Mouse (Mus musculus): Measurements from ENCODE around the gene D630003M21Rik.

Gene D630003M21Rik

DNA sequence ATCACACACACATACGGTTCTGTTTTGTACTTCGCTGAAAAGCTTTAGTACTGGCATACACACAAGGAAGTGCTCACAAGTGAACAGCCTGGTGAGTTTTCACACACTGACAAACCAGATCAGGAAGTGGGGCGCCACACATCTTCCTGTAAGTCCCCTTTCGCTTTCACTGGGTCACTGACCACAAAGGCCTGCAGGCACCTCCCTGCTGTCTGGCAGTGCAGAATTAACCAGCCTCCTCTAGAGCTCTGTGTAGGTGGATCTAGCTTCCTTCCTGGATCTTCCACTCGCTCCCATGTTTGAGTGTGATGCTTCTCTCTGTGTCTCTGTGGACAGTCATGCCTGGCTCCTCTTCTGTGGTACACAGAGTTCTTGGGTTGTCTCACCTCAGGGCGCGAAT lies 62.4 kb downstream of the D630003M21Rik start:
- no peak for DNase-seq (ENCODE audit: low spot score)

DNA sequence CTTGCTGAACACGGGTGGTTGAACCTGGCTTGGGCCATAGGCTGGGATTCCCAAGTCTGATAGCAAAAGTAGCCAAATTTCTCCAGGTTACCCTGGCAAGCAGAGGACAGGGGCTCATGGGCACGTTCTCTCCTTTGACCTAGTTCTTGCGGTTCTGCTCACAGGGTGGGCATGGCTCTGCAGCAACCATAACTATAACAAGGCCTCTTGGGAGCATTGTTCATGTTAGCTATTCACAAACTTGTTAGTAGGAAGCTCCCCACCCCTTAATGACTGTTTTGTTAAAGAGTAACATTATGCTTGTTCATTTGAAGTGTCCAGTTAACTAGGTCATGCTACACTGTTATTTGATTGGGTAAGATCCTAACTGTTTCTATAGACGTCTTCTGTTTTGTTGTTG lies 63.2 kb downstream of the D630003M21Rik start:
- DNase-seq (ENCODE audit: low spot score), result no peak

DNA sequence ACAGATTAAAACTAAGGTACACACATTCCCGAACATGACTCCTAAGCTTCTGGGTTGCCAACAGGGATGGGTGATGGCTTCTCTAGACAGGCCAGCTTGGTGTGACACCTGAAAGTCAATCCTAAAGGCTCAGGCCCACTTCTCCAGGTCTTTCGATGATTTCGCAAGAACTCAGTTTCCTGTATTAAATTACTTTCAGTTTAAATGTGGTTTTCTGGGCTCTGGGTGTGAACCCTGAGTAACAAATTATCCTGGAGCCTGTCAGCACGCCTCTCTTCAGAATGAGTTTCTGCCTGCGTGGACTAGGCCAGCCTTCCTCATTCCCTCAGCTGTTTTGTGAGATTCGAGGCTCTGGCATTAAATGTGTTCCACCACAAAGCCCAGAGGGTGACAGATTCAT lies 66.0 kb downstream of the D630003M21Rik start:
- DNase-seq (ENCODE audit: low spot score), result no peak

DNA sequence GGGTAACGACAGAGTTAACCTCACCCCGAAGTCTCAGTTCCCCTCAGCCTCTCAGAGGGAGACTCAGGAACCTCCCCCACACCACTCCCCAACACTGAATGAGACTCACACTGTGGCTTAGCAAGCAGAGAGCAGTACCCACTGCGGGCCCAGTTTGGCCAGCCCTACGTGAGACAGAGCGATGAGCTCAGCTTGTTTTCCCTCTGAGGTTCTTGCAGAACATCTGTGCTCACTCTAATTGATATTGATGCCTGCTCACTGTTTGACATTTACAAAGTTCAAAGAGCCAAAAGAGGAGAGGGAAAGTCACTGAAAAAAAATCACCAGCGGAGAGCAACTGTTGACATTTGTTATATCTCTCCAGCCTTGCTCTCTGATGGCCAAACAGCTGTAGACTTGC lies 67.3 kb downstream of the D630003M21Rik start:
- no peak for DNase-seq (ENCODE audit: low spot score)

DNA sequence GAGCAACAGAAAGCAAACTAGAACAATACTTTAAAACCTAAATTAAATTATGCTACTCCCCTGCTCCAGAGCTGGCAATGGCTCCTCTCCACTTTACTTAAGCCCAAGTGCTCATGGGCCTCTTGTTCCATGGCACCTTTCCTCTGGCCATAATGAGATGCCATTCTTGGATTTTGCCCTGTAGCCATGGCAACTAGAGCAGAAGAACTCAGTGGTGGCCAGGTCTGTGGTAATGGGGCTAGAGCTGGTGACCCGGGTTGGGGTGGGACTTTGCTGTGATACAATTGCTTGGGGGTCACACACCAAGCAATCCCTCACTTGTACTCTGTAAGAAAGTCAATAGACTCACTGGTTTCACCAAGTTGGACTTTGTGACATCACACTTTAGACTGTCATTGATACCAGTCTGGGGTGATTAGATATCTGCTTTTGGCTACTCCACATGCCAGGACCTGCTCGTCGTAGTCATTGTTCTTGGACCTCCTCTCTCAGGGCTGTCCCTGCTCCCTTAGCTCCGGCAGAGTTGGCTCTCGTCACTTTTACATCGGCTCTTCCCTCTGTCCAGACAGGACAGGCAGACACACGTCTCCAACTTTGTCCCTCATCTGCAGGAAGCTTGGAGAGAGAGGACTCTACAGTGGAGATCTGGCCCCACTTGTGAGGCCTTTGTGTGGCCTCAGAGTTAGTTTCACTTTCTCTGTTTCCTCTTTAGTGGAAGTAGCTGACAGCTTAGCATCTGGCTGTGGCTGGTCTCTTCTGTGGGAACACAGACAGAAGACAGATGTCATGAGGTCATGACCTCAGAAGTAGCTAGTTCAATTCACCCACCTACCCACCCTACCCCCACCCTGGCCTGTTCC lies 69.4 kb downstream of the D630003M21Rik start:
- DNase-seq (ENCODE audit: low spot score), result peak; percentile 56

DNA sequence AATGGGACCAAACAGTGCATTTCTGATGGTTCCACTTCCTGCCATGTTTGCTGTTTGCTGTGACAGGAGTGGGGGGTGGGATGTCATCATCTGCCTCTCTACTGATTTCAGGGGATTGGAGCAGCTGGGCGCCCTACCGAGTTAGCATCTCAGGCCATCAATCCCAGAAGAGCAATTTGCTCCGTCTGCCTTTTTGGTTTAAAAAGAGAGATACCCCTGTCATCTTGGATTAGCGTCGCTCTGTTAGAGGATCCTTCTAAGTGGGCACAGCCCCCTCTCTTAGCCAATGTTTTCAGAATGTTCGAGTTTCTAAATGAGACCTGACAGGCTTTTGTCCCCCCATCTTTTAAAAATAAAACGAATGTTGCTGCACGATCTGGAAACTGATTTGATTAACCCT lies 71.4 kb downstream of the D630003M21Rik start:
- no peak for DNase-seq (ENCODE audit: low spot score)

DNA sequence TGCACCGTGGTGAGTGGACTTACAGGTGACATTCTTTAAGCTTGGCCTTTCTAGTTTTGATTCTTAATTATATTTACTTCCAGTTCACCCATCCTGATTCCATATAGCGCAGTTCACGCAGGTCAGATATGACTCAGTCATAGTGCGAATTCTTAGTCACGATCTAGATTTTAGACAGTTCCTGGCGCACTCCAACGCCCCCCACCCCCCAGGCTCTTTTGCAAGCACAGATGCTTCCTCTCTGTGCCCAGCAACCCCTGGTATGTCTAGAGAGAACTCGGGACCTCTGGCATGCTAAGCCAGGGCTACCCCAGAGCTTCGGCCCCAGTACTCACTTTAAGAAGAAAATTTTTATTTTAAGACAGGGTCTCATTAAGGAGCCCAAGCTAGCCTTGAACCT lies 72.5 kb downstream of the D630003M21Rik start:
- no peak for DNase-seq (ENCODE audit: low spot score)

DNA sequence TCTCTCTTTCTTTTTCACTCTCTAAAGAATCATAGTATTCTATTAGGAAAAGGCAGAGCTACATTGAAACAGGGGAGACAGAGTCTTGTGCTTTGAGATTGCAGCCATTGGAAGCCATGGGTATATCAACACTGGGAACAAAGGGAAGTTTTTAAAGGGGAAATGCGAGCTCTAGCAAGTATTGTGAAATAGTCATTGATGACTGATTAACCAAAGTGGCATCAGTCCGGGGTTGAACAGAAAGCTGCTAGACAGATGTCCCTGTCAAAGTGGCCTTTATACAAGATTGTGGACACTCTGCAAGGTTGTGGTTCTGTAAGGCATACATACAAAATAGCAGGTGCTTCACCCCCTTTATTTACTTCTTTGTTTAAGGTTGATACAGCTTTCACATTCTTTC lies 73.4 kb downstream of the D630003M21Rik start:
- DNase-seq (ENCODE audit: low spot score), result no peak

DNA sequence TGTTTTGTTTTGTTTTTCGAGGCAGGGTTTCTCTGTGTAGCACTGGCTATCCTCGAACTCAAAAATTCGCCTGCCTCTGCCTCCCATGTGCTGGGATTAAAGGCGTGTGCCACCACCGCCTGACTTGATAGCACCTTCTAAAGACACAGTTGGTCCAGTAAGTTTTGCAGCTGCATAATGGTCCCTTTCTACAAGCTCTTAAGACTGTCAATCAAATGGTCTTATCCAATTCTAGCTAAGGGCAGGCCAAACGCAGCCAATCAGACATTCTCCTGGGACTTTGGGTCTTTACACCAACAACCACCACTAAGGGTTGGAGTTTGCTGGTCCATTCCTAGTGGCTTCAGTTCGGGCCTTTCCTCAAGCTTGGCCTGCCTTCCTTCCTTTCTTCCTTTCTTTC lies 73.9 kb downstream of the D630003M21Rik start:
- no peak for DNase-seq (ENCODE audit: low spot score)

DNA sequence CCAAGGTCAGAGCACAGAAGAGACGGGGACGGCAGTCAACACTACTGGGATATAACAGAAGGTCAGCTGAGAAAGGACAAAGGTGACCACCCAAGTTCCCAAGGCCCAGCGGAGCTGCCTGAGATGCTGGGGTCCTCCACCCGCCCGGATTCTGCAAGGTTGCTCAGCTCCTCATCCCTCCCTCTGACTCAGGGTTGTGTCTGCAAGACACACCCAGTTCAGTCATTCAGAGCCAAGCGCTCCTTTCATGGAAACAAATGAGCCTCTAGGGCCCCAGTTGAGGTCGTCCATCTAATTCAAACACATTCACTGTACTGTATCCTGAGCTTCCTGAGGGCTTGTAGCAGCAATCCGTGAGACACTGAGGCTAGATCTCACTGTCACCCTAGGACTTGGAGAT lies 74.4 kb downstream of the D630003M21Rik start:
- no peak for DNase-seq (ENCODE audit: low spot score)

DNA sequence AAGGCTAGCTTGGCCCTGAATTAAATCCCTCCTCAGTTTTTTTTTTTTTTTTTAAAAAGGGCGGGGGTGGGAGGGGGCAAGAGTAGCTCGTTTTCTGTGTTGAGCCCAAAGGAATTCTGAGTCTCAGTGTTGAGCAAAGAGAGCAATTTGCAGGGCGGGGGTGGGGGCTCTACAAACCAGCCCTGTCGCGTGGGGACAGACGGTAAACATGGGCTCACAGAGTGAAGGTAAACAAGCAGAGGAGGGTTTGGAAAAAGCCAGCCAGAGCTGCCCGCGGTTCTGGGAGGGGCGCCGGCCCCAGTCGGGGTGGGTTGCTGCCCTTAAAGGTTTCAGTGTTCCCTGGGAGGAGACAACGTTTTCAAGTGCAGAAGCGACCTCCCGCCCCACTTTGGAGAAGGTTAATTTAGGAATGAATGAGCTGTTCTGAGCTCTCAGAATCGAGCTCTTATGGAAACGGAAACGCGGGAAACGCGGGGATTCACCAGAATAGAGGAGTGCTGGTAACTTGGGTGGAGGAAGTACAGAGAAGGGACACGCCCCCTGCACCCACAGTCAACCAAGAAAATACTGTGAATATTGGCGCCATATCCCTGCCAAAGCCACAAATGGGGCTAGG lies 75.2 kb downstream of the D630003M21Rik start:
- peak; percentile 69 for DNase-seq (ENCODE audit: low spot score)

DNA sequence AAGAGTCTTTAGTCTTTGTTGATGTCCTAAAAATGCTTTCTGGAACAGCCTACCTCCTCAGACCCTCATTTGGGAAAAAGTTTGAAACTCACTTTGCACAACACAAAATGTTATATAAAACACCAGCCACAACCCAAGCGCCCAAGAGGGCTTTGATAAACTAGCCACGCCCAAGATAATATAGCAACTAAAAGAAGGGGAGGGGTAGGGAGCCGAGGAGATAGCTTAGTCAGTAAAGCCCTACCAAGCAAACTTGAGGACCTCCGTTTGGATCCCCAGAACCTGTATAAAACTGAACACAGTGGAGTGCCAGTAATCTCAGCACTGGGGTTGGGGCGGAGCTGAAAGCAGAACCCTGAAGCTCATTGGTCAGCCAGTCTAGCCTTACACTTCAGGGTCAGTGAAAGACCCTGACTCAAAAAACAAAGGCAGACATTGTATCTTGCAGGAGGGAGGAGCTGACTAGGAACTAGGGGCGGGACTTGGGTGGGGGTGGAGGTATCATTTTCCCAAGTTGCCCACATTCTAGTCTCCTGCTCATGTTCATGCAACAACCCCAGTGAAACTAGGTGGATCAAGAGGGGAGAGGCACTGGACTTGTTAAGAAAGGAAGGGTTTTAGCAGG lies 76.2 kb downstream of the D630003M21Rik start:
- DNase-seq (ENCODE audit: low spot score), result peak; percentile 85

DNA sequence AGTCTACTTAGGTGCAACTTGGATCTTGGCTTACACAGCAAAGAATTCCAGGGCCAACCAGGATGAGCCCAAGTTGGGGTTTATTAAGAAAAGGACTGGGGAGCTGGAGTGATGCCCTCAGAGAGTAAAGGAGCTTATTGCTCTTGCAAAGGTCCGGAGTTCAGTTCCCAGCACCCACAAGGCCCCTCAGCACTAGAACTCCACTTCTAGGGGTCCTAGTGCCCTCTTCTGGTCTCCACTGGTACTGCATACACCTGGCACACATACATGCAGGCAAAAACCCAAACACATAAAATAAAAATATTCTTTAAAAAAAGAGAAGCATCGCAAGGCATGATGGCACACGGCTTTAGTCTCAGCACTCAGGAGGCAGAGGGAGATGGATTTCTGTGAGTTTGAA lies 77.9 kb downstream of the D630003M21Rik start:
- DNase-seq (ENCODE audit: low spot score), result no peak

DNA sequence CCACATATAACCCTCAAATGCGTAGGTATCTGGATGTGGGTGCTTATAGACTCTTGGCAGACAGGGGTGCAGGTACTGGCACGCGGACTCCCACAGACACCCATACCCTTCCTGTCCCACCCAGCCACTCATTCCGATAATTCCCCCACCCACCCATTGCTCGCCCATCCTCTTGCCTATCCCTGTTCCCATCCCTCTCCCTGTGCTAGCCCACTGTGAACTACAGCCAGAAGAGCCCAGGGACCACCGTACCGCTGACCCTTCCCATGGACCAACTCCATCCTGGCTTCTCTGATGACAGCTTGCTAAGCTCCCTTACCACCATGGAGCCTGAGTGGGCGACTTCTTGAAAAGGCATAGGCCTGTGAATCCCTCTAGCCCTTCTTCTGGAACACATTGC lies 82.1 kb downstream of the D630003M21Rik start:
- no peak for DNase-seq (ENCODE audit: low spot score)

DNA sequence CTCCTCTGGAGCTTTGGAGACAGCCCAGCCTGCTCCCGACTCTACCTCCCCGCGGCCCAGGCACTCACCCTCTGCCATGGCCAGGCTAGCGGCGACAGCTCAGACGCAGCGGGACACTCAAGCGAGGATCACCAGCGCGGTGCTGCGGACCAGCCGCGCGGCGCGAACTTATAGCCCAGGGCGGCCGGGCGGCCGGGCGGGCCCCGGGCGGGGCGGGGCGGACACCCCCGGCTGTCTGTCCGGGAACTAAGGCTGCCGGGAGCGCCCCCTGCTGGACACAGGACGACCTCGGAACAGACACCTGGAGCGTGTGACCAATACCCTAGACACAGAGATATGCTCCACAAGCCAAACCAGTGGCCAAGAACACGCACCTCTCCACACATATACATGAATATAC lies 82.8 kb downstream of the D630003M21Rik start, which contains the start of gene Tgm2:
Gene Tgm2, minus strand, starts transcription at position 214 of the 400 bp plus-strand sequence.
- peak; percentile 84 for DNase-seq (ENCODE audit: low spot score)

DNA sequence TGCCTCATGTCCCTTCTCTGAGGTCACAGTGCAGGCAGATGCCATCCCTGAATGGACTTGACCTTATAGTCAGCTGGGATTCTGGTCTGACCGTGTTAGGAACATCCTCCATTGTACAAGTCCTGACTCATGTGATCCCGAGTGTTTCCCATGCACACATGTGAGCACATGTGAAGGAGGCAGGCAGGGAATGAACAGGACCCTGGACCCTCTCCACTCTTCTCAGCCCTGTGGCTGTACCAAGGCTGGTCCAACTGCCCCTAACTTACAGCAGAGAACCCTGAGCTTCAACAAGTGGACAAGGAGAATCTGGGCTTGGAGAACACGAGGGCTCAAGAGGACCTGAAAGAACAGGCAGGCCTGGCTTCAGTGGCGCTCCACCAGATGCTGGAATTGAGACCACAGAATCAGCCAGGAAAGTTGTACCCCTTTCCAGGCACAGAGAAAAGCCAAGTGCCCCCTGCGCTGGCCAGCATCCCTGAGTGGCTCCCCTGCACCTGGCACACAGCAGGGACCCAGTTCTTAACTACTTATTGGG lies 83.4 kb downstream of the D630003M21Rik start:
- DNase-seq (ENCODE audit: low spot score), result no peak

DNA sequence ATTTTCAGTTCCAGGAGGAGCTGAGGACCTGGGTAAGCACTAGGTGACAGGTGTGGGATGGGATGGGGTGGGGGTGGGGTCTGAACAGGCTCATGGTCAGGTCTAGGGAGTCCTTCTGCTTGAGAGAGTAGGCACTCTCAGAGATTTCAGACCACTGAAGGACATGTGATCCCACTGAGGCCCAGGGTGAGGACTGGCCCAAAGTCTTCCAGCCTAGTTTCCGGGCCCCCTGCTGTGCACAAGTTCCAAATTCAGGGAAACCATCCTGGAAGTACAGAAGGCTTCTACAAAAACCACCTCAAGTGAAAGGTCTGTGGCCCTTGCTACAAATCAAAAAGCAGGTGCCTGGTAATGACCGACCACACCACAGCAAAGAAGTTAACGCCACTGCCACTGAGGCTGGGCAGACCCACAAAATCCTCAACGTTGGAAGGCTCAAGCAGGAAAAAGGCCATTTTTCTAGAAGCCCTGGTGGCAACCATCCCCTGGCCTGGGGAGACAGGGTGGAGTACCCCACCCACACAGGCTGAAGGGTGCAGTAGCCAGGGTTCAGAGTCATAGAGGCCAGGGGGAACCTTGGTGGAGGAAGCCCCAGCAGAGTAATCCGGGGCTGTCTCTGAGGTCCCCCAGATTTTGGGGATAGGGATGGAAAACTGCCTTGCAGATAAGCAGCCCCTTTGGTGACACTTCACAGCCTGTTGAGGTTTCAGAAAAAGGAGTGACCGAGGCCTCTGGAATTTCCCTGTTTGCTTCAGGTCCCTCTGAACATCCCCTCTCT lies 84.1 kb downstream of the D630003M21Rik start:
- no peak for DNase-seq (ENCODE audit: low spot score)

DNA sequence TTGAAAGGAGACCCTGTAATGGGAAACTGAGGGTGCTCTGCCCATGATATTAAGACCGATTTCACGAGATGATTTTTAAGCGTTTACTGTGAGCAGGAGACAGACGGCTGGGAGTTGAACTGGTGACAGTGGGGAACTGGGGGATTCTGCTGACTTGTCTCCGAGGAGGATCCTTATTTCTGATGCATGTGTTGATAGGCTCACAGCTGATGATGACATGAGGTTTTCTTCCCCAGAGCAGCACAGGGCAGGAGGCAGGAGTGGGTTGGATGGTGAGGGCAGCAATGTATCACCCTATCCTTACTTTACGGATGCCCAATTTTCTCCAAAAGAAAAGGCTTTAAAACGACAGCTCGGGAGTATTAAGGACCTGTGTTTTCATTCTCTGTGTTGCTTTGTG lies 84.8 kb downstream of the D630003M21Rik start:
- no peak for DNase-seq (ENCODE audit: low spot score)

DNA sequence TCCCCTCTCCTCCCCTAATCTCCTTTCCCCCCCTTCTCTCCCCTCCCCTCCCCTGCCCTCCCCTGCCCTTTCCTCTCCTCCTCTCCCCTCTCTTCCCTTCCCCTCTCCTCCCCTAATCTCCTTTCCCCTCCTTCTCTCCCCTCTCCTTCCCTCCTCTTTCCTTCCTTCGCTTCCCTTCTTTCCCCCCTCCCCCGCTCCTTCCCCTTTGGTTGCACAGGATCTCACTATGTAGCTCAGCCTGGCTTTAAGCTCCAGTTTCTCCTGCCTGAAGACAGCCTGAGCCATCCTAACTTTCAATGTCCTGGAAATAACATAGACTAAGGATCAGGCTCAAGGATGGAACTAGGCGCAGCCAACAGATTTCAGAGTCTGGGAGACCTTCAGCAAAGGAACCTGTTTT lies 85.2 kb downstream of the D630003M21Rik start:
- no peak for DNase-seq (ENCODE audit: low spot score)

DNA sequence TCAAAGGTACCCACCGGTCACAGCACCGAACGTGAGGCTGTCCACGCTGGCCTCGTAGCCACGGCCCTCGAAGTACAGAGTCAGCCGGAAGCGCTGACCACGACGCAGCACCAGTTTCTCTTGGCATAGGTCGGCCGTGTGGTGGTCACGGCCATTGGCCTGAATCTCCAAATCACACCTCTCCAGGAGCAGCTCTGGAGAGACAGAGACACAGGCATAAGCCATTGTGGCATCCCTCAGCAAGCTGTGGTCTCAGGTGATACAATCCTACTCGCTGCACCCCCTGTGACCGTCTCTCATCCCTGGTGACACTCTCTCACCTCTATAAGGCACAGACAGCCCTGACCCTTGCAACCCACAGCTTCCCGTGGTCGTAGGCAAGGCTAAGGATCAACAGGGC lies 86.0 kb downstream of the D630003M21Rik start:
- DNase-seq (ENCODE audit: low spot score), result no peak

DNA sequence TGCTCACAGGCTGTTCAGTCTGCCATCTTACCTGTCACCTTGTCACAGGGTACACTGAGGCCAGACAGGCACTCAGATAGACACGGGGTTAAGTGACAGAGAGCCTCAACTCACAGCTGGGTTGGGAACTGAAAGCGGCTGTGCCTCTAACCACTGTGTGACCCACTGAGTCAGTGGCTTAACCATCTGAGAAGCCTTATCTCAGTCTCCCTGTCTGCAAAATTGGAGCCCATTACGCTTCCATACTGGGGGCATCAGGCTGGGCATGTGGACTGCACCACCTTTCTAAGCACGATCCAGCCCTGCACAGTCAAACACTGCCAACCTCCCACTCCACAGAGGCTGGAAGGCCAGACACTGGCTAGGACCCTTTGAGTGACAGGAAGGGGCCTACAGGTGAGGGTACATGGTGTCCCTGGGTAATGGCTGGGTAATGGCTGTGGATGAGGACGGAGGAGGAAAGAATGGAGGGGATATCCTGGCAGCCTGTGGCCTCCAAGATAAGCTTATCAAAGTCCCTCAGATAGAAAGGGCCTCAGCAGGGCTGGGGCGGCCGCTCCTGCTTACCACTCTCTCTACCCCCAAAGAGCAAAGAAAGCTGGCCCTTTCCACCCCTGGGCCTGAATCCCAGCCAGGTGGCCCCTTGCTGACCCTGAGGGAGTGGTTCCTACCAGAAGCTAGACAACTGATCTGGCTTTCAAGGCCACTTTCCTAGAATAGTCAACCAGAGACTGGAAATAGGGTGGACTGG lies 87.2 kb downstream of the D630003M21Rik start:
- DNase-seq (ENCODE audit: low spot score), result no peak

Data from embryo, embryonic 10.5 days (tissue).